Mouse (Mus musculus): ENCODE measurements around the gene Depdc1b. TPM values are rescaled to one million over a fixed set of nuclear protein-coding genes. Genes with fewer than 3 reads are reported as not detected.

Depdc1b gene
- polyA plus RNA-seq, 1 experiment: 0.86 TPM

- Histone ChIP-seq H3K9me3 (ENCODE audit: control insufficient read depth, low read length) (no peaks in the 10 kb centered on the region), H3K27me3 (ENCODE audit: control insufficient read depth) (no peaks in the 10 kb centered on the region), H3K4me1 (ENCODE audit: control insufficient read depth) (no peaks in the 10 kb centered on the region), H3K4me3 (replicated peaks) (no peak overlapping the region), H3K36me3 (ENCODE audit: control insufficient read depth) (peaks cover 24% of the 10 kb centered on the region)
- TF ChIP-seq GATA1 (IDR thresholded peaks at IDR 0.05; ENCODE audit: low read length) (no peak), TAL1 (IDR thresholded peaks at IDR 0.05; ENCODE audit: low read length) (no peak)
These were observed 41.2 kb downstream of the Depdc1b start for GRCm38 (mm10) chr13:108357362-108357761.

GRCm38 (mm10) chr13:108358228-108358627 is 42.1 kb downstream of the Depdc1b start:
- peaks cover 24% of the 10 kb centered on the region for H3K36me3 ChIP-seq (ENCODE audit: control insufficient read depth)
- H3K9me3 ChIP-seq (ENCODE audit: control insufficient read depth, low read length): no peaks in the 10 kb centered on the region

GRCm38 (mm10) chr13:108367496-108367895 is 51.4 kb downstream of the Depdc1b start:
- no peaks in the 10 kb centered on the region for H3K4me1 ChIP-seq (ENCODE audit: control insufficient read depth)
- TF ChIP-seq TAL1 (IDR thresholded peaks at IDR 0.05; ENCODE audit: low read length) (no peak), GATA1 (IDR thresholded peaks at IDR 0.05; ENCODE audit: low read length) (no peak)
- H3K27me3 ChIP-seq (ENCODE audit: control insufficient read depth): no peaks in the 10 kb centered on the region
- H3K36me3 ChIP-seq (ENCODE audit: control insufficient read depth): peaks cover 79% of the 10 kb centered on the region
- no peak overlapping the region for H3K4me3 ChIP-seq (replicated peaks)
- no peaks in the 10 kb centered on the region for H3K9me3 ChIP-seq (ENCODE audit: control insufficient read depth, low read length)

More at GRCm38 (mm10) chr13:108358228-108358627, 42.1 kb downstream of the Depdc1b start:
- Histone ChIP-seq H3K27me3 (ENCODE audit: control insufficient read depth) (no peaks in the 10 kb centered on the region), H3K4me1 (ENCODE audit: control insufficient read depth) (no peaks in the 10 kb centered on the region), H3K4me3 (replicated peaks) (no peak overlapping the region)
- TF ChIP-seq GATA1 (IDR thresholded peaks at IDR 0.05; ENCODE audit: low read length) (no peak), TAL1 (IDR thresholded peaks at IDR 0.05; ENCODE audit: low read length) (no peak)

- no peaks in the 10 kb centered on the region for H3K9me3 ChIP-seq (ENCODE audit: control insufficient read depth, low read length)
- no peak overlapping the region for H3K4me3 ChIP-seq (replicated peaks)
- H3K36me3 ChIP-seq (ENCODE audit: control insufficient read depth): peaks cover 77% of the 10 kb centered on the region
These were observed 54.3 kb downstream of the Depdc1b start for GRCm38 (mm10) chr13:108370241-108370941.

GRCm38 (mm10) chr13:108371352-108371921 is 55.3 kb downstream of the Depdc1b start:
- Histone ChIP-seq H3K4me1 (ENCODE audit: control insufficient read depth) (no peaks in the 10 kb centered on the region), H3K4me3 (replicated peaks) (no peak overlapping the region), H3K36me3 (ENCODE audit: control insufficient read depth) (peaks cover 77% of the 10 kb centered on the region), H3K27me3 (ENCODE audit: control insufficient read depth) (no peaks in the 10 kb centered on the region), H3K9me3 (ENCODE audit: control insufficient read depth, low read length) (no peaks in the 10 kb centered on the region)
- no peak for TF ChIP-seq TAL1 (IDR thresholded peaks at IDR 0.05; ENCODE audit: low read length)
- TF ChIP-seq GATA1 (IDR thresholded peaks at IDR 0.05; ENCODE audit: low read length): no peak

More at GRCm38 (mm10) chr13:108370241-108370941, 54.3 kb downstream of the Depdc1b start:
- H3K4me1 ChIP-seq (ENCODE audit: control insufficient read depth): no peaks in the 10 kb centered on the region
- TF ChIP-seq TAL1 (IDR thresholded peaks at IDR 0.05; ENCODE audit: low read length) (no peak), GATA1 (IDR thresholded peaks at IDR 0.05; ENCODE audit: low read length) (no peak)
- no peaks in the 10 kb centered on the region for H3K27me3 ChIP-seq (ENCODE audit: control insufficient read depth)

GRCm38 (mm10) chr13:108373231-108373630 is 57.1 kb downstream of the Depdc1b start:
- Histone ChIP-seq H3K9me3 (ENCODE audit: control insufficient read depth, low read length) (no peaks in the 10 kb centered on the region), H3K36me3 (ENCODE audit: control insufficient read depth) (peaks cover 72% of the 10 kb centered on the region), H3K4me3 (replicated peaks) (no peak overlapping the region), H3K4me1 (ENCODE audit: control insufficient read depth) (no peaks in the 10 kb centered on the region), H3K27me3 (ENCODE audit: control insufficient read depth) (no peaks in the 10 kb centered on the region)
- TF ChIP-seq TAL1 (IDR thresholded peaks at IDR 0.05; ENCODE audit: low read length) (no peak), GATA1 (IDR thresholded peaks at IDR 0.05; ENCODE audit: low read length) (no peak)

- Histone ChIP-seq H3K4me1 (ENCODE audit: control insufficient read depth) (no peaks in the 10 kb centered on the region), H3K4me3 (replicated peaks) (no peak overlapping the region), H3K36me3 (ENCODE audit: control insufficient read depth) (peaks cover 71% of the 10 kb centered on the region), H3K27me3 (ENCODE audit: control insufficient read depth) (no peaks in the 10 kb centered on the region), H3K9me3 (ENCODE audit: control insufficient read depth, low read length) (no peaks in the 10 kb centered on the region)
- TF ChIP-seq GATA1 (IDR thresholded peaks at IDR 0.05; ENCODE audit: low read length) (no peak), TAL1 (IDR thresholded peaks at IDR 0.05; ENCODE audit: low read length) (no peak)
These were observed 60.5 kb downstream of the Depdc1b start for GRCm38 (mm10) chr13:108376637-108377036.

- H3K4me1 ChIP-seq (ENCODE audit: control insufficient read depth): no peaks in the 10 kb centered on the region
- no peaks in the 10 kb centered on the region for H3K9me3 ChIP-seq (ENCODE audit: control insufficient read depth, low read length)
- peaks cover 79% of the 10 kb centered on the region for H3K36me3 ChIP-seq (ENCODE audit: control insufficient read depth)
- no peaks in the 10 kb centered on the region for H3K27me3 ChIP-seq (ENCODE audit: control insufficient read depth)
- no peak for TF ChIP-seq GATA1 (IDR thresholded peaks at IDR 0.05; ENCODE audit: low read length)
- TF ChIP-seq TAL1 (IDR thresholded peaks at IDR 0.05; ENCODE audit: low read length): no peak
- H3K4me3 ChIP-seq (replicated peaks): no peak overlapping the region
These were observed 65.0 kb downstream of the Depdc1b start for GRCm38 (mm10) chr13:108381161-108381560.

- Histone ChIP-seq H3K36me3 (ENCODE audit: control insufficient read depth) (peaks cover 86% of the 10 kb centered on the region), H3K4me3 (replicated peaks) (no peak overlapping the region), H3K27me3 (ENCODE audit: control insufficient read depth) (no peaks in the 10 kb centered on the region), H3K4me1 (ENCODE audit: control insufficient read depth) (no peaks in the 10 kb centered on the region), H3K9me3 (ENCODE audit: control insufficient read depth, low read length) (peaks cover 5% of the 10 kb centered on the region; the same call in 1 of the 2 replicates)
- TF ChIP-seq TAL1 (IDR thresholded peaks at IDR 0.05; ENCODE audit: low read length): no peak
- TF ChIP-seq GATA1 (IDR thresholded peaks at IDR 0.05; ENCODE audit: low read length): no peak
These were observed 66.9 kb downstream of the Depdc1b start for GRCm38 (mm10) chr13:108383051-108383450.

All from erythroblast, embryonic 14.5 days (primary cell).